Mouse (Mus musculus) midbrain, embryonic 14.5 days (tissue): ENCODE measurements around the gene Fosl2. TPM values are rescaled to one million over a fixed set of nuclear protein-coding genes. Genes with fewer than 3 reads are reported as not detected.

ENCODE experiments used
- ATAC-seq: fragments of 200-750 bp; cut with Nextera tagmentation; 2 replicates; pipeline ENCODE4 v1.8.0; 2017; ENCODE audit warnings: moderate number of reproducible peaks, moderate library complexity; ENCODE audit not compliant: low FRiP score, low TSS enrichment
- DNase-seq: peaks from one replicate; pipeline ENCODE4 v3.0.0-alpha.2; 2015
- H3K27ac ChIP-seq: fragments of 300-500 bp; sonication (generic); replicated peaks from 2 replicates; pipeline ENCODE4 v1.5.1; 2014; ENCODE audit warnings: mild to moderate bottlenecking, low read depth, low read length, moderate library complexity
- H3K27me3 ChIP-seq: fragments of 300-500 bp; sonication (generic); 2 replicates; pipeline ENCODE4 v1.6.1; 2014; ENCODE audit warnings: low read length, control low read depth, mixed read lengths; ENCODE audit not compliant: control insufficient read depth, insufficient read depth
- H3K36me3 ChIP-seq: fragments of 300-500 bp; sonication (generic); 2 replicates; pipeline ENCODE4 v1.6.1; 2014; ENCODE audit warnings: low read length, control low read depth; ENCODE audit not compliant: control insufficient read depth, insufficient read depth
- H3K4me1 ChIP-seq: fragments of 300-500 bp; sonication (generic); 2 replicates; pipeline ENCODE4 v1.6.1; 2014; ENCODE audit warnings: mild to moderate bottlenecking, antibody characterized with exemption, low read length, control low read depth; ENCODE audit not compliant: control insufficient read depth, insufficient read depth
- H3K4me2 ChIP-seq: fragments of 300-500 bp; sonication (generic); 2 replicates; pipeline ENCODE4 v1.6.1; 2014; ENCODE audit warnings: mild to moderate bottlenecking, low read length, moderate library complexity
- H3K4me3 ChIP-seq: fragments of 300-500 bp; sonication (generic); replicated peaks from 2 replicates; pipeline ENCODE4 v1.5.1; 2014; ENCODE audit warnings: low read depth, low read length
- H3K9ac ChIP-seq: fragments of 300-500 bp; sonication (generic); replicated peaks from 2 replicates; pipeline ENCODE4 v1.6.1; 2014; ENCODE audit warnings: mild to moderate bottlenecking, low read length, moderate library complexity
- H3K9me3 ChIP-seq: fragments of 300-500 bp; sonication (generic); 2 replicates; pipeline ENCODE4 v1.6.1; 2016; ENCODE audit warnings: low read length, control low read depth, mixed read lengths; ENCODE audit not compliant: control insufficient read depth
- WGBS: fragments of 180-500 bp; shearing (Covaris S2); extraction: QIAGEN DNeasy Blood & Tissue Kit; methylation state at CpG from one replicate; pipeline ENCODE4 v1.1.7; 2014; 5-methylcytosine and 5-hydroxymethylcytosine counted together
- polyA plus RNA-seq: library from polyadenylated mRNA; unstranded; fragments of >200 nt; fragmentation: Nextera tagmentation; extraction: Ambion mirVana; gene quantifications from 2 replicates; pipeline ENCODE4 v1.2.1, GENCODE M21; 2014

Fosl2 gene
- polyA plus RNA-seq, 1 experiment from 2014 or later: 0.36 TPM

- Histone ChIP-seq H3K27me3 (peaks cover 48% of the 10 kb centered on the region), H3K4me3 (no peak overlapping the region), H3K4me2 (no peak overlapping the region), H3K4me1 (peaks cover 6% of the 10 kb centered on the region; the same call in 1 of the 2 replicates), H3K9ac (no peak overlapping the region), H3K27ac (no peak overlapping the region), H3K36me3 (no peaks in the 10 kb centered on the region), H3K9me3 (no peaks in the 10 kb centered on the region)
- WGBS: 70% methylated on average over 10 of the region's 10 CpGs
- DNase-seq (no peak), ATAC-seq (no peak)
Measured at GRCm38 (mm10) chr5:32138446-32139195, 3.0 kb downstream of the Fosl2 start.

DNA sequence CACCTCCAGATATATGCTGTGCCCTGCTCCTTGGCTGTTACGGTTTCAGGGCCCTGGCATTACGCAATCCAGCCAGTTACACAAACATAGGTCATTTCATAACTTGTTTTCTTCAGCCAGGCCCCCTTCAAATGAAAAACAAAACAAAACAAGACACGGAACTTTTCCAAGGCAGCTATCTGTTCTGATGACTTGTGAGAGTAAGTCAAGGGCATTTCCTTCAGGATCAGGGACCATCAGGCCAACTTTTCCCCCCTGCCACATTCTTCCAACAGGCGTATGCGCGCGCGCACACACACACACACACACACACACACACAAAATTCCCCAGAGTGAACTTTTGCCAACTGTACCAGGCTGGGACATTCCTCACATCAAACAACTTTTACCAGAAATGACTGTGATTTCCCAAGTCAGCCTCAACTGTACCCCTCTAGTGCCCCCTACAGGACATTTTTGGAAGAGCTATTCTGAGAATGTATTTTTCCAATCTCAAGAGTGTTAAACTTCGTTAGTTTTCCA, 4.0 kb downstream of the Fosl2 start:
- no peaks in the 10 kb centered on the region for H3K36me3 ChIP-seq
- ATAC-seq (no peak), DNase-seq (peak; percentile 87)
- H3K27me3 ChIP-seq: peaks cover 39% of the 10 kb centered on the region
- no peak overlapping the region for H3K27ac ChIP-seq
- no peak overlapping the region for H3K4me2 ChIP-seq
- H3K4me3 ChIP-seq: no peak overlapping the region
- WGBS: 51% methylated on average over 9 of the region's 9 CpGs
- no peaks in the 10 kb centered on the region for H3K9me3 ChIP-seq
- H3K9ac ChIP-seq: no peak overlapping the region
- H3K4me1 ChIP-seq: 0 out of 2 replicates have a peak, but pooled peaks cover 6% of the 10 kb centered on the region

GRCm38 (mm10) chr5:32141899-32142298, 6.3 kb downstream of the Fosl2 start:
- Histone ChIP-seq H3K4me3 (no peak overlapping the region), H3K27ac (no peak overlapping the region), H3K4me1 (no peaks in the 10 kb centered on the region), H3K4me2 (no peak overlapping the region), H3K36me3 (no peaks in the 10 kb centered on the region), H3K27me3 (peaks cover 22% of the 10 kb centered on the region), H3K9ac (no peak overlapping the region), H3K9me3 (no peaks in the 10 kb centered on the region)
- WGBS: 81% methylated on average over 2 of the region's 2 CpGs
- ATAC-seq (no peak), DNase-seq (no peak)

GRCm38 (mm10) chr5:32143433-32143970, 7.9 kb downstream of the Fosl2 start:
- no peaks in the 10 kb centered on the region for H3K9me3 ChIP-seq
- no peak overlapping the region for H3K4me2 ChIP-seq
- no peak overlapping the region for H3K9ac ChIP-seq
- DNase-seq: no peak
- H3K4me3 ChIP-seq: no peak overlapping the region
- no peak for ATAC-seq
- no peak overlapping the region for H3K27ac ChIP-seq
- no peaks in the 10 kb centered on the region for H3K4me1 ChIP-seq
- H3K27me3 ChIP-seq: peaks cover 6% of the 10 kb centered on the region; the same call in 1 of the 2 replicates
- H3K36me3 ChIP-seq: no peaks in the 10 kb centered on the region
- WGBS: 78% methylated on average over 13 of the region's 13 CpGs

DNA sequence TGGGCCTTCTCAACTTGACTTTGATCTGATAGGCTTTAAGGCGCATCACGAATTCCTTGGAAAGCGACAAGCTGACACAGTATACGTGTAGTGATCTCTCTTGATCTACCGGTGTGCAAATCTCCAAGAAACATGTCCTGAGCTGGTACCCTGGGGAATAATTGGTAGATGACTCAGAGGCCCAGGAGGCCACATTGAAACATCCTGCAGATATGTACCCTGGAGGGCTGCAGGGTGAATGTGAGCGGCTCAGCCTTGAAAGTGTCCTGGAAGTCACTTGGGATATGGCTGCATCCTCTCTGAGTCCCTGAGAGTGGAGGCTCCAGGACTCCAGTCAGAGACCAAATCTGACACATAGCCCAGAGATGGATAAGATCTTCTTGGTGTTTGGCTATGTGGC, 10.7 kb downstream of the Fosl2 start:
- WGBS: 95% methylated on average over 6 of the region's 6 CpGs

GRCm38 (mm10) chr5:32148593-32148992, 13.0 kb downstream of the Fosl2 start:
- Histone ChIP-seq H3K27me3 (no peaks in the 10 kb centered on the region), H3K9me3 (no peaks in the 10 kb centered on the region), H3K4me2 (no peak overlapping the region), H3K9ac (no peak overlapping the region), H3K4me1 (peaks cover 8% of the 10 kb centered on the region; the same call in 1 of the 2 replicates), H3K36me3 (no peaks in the 10 kb centered on the region), H3K27ac (no peak overlapping the region), H3K4me3 (no peak overlapping the region)
- no peak for DNase-seq
- no peak for ATAC-seq
- WGBS: 81% methylated on average over 4 of the region's 4 CpGs

More for the DNA sequence above, 10.7 kb downstream of the Fosl2 start:
- no peak for DNase-seq
- Histone ChIP-seq H3K4me2 (no peak overlapping the region), H3K9me3 (no peaks in the 10 kb centered on the region), H3K36me3 (no peaks in the 10 kb centered on the region), H3K27me3 (no peaks in the 10 kb centered on the region), H3K9ac (no peak overlapping the region), H3K27ac (no peak overlapping the region), H3K4me1 (no peaks in the 10 kb centered on the region), H3K4me3 (no peak overlapping the region)
- ATAC-seq: no peak

GRCm38 (mm10) chr5:32151244-32151643, 15.6 kb downstream of the Fosl2 start:
- H3K27ac ChIP-seq: no peak overlapping the region
- H3K4me3 ChIP-seq: no peak overlapping the region
- no peaks in the 10 kb centered on the region for H3K9me3 ChIP-seq
- DNase-seq (no peak), ATAC-seq (no peak)
- H3K4me1 ChIP-seq: peaks cover 8% of the 10 kb centered on the region; the same call in 1 of the 2 replicates
- H3K27me3 ChIP-seq: no peaks in the 10 kb centered on the region
- H3K36me3 ChIP-seq: no peaks in the 10 kb centered on the region
- no peak overlapping the region for H3K9ac ChIP-seq
- H3K4me2 ChIP-seq: no peak overlapping the region
- WGBS: 29% methylated on average over 4 of the region's 4 CpGs

DNA sequence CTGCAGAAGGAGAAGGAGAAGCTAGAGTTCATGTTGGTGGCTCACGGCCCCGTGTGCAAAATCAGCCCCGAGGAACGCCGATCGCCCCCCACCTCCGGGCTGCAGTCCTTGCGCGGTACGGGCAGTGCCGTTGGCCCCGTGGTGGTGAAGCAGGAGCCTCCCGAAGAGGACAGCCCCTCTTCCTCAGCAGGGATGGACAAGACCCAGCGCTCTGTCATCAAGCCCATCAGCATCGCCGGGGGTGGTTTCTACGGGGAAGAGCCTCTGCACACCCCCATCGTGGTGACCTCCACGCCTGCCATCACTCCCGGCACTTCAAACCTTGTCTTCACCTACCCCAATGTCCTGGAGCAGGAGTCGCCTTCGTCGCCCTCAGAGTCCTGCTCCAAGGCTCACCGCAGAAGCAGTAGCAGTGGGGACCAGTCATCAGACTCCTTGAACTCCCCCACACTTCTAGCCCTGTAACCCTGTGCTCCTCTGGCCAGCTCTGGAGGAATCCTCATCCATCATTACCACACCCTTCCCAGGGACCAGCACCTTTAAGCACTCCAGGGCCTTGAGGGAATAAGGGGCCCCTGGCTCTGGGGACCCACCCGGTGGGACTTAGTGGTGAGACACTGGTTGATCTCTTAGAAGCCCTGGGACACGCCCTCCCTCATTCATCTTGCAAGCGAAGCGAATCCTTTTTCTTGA, 17.3 kb downstream of the Fosl2 start:
- ATAC-seq (no peak), DNase-seq (no peak)
- Histone ChIP-seq H3K27me3 (no peaks in the 10 kb centered on the region), H3K4me2 (peak overlapping the region; percentile 53), H3K4me3 (peak overlapping the region; percentile 22), H3K27ac (no peak overlapping the region), H3K4me1 (peaks cover 8% of the 10 kb centered on the region; the same call in 1 of the 2 replicates), H3K36me3 (no peaks in the 10 kb centered on the region), H3K9me3 (no peaks in the 10 kb centered on the region), H3K9ac (no peak overlapping the region; the same call in 1 of the 2 replicates)
- 58% methylated on average over 28 of the region's 28 CpGs for WGBS
